Mouse (Mus musculus): ENCODE data around the gene Cav3.

GRCm38 (mm10) chr6:112479861-112480260 lies 20.6 kb downstream of the Cav3 start:
- TF ChIP-seq CTCF (IDR thresholded peaks at IDR 0.05; ENCODE audit: extremely low read depth, insufficient read depth, insufficient read length, insufficient replicate concordance) (no peak), POLR2A (IDR thresholded peaks at IDR 0.05; ENCODE audit: low read depth, low read length) (no peak)

Data from spleen, adult 2 months (tissue).